Comparison of ENCODE assay signal across 9 mouse cellular contexts in the genomic region with DNA sequence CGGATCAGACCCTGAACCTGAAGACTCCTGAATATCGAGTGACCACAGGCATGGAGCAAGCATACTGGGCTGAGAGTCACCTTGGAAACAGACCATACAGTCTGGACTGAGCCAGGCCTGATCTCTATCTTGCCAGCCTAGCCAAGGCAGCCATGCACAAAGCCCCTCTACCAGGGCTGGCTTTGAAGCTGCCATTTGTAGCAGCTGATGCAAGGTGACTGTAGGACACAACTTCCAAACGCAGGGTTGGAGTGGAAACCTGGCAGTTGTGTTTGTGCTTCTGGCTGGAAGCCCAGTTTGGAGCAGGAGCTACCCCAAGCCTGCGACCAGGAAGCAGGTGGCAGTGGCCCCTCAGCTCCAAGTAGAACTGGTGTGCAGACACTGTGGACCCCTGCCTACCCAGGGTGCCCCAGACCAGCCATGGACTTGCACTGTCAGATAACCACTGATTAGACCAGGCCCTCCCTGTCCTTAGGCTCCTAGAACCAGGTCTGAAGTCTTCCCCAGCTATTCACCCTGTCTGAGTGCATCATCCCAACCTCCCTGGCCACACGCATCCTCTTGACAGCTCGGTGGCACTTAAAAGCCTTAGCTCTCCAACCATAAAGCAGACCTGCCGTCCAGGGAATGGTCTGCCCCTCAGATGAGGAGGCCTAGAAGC. TPM values are rescaled to one million over a fixed set of nuclear protein-coding genes. Genes with fewer than 3 reads are reported as not detected.
A peak's percentile ranks its signal among the peaks of the same experiment; 100 is the strongest.
DNase-seq lines count a peak whose midpoint lies in the region; ATAC-seq and TF ChIP-seq lines count a peak whose summit lies in the region.
"Had no signal": no experiment of that assay in that cellular context is flagged by ENCODE, and none has a peak within 500 bp of the region (broad histone marks: within the 10 kb centered on the region; RNA-seq: fewer than 3 reads in every experiment).

No protein-coding gene starts in this region.

- TF ChIP-seq EP300 in heart, adult 2 months (IDR thresholded peaks at IDR 0.05; ENCODE audit: insufficient read depth, low read depth, low read length): peak; percentile 53; the same call in 1 of the 2 replicates

- no peaks in the 10 kb centered on the region for H3K27me3 ChIP-seq in heart, adult 2 months (ENCODE audit: control insufficient read depth, insufficient read depth, low read length)
- H3K27me3 ChIP-seq in neural tube, embryonic 12.5 days (replicated peaks): no peaks in the 10 kb centered on the region
- no peaks in the 10 kb centered on the region for H3K27me3 ChIP-seq in neural tube, embryonic 15.5 days (replicated peaks)
- no peaks in the 10 kb centered on the region for H3K27me3 ChIP-seq in hindbrain, embryonic 13.5 days

- H3K9me3 ChIP-seq in neural tube, embryonic 12.5 days: no peaks in the 10 kb centered on the region
- H3K9me3 ChIP-seq in neural tube, embryonic 15.5 days (replicated peaks): no peaks in the 10 kb centered on the region
- H3K9me3 ChIP-seq in hindbrain, embryonic 13.5 days: no peaks in the 10 kb centered on the region

- no peak overlapping the region for H3K27ac ChIP-seq in heart, adult 2 months
- peak overlapping the region; percentile 7; the same call in 1 of the 2 replicates for H3K27ac ChIP-seq in neural tube, embryonic 12.5 days
- no peak overlapping the region for H3K27ac ChIP-seq in neural tube, embryonic 15.5 days (replicated peaks)
- H3K27ac ChIP-seq in hindbrain, embryonic 13.5 days: peak overlapping the region; percentile 48
- H3K27ac ChIP-seq: layer of hippocampus, adult 2 months had no signal

- TF ChIP-seq CTCF in heart, adult 2 months (IDR thresholded peaks at IDR 0.05): no peak

- H3K4me1 ChIP-seq in heart, adult 2 months (ENCODE audit: control insufficient read depth, insufficient read depth, low read length): peaks cover 18% of the 10 kb centered on the region
- H3K4me1 ChIP-seq in neural tube, embryonic 12.5 days: peaks cover 29% of the 10 kb centered on the region
- peaks cover 22% of the 10 kb centered on the region for H3K4me1 ChIP-seq in neural tube, embryonic 15.5 days
- H3K4me1 ChIP-seq in hindbrain, embryonic 13.5 days (replicated peaks): peaks cover 39% of the 10 kb centered on the region

- H3K4me3 ChIP-seq in heart, adult 2 months: no peak overlapping the region
- no peak overlapping the region for H3K4me3 ChIP-seq in neural tube, embryonic 12.5 days
- H3K4me3 ChIP-seq in neural tube, embryonic 15.5 days (replicated peaks): no peak overlapping the region
- H3K4me3 ChIP-seq in hindbrain, embryonic 13.5 days: no peak overlapping the region
- H3K4me3 ChIP-seq: layer of hippocampus, adult 2 months had no signal

- no peak overlapping the region for H3K4me2 ChIP-seq in neural tube, embryonic 12.5 days (replicated peaks)
- H3K4me2 ChIP-seq in neural tube, embryonic 15.5 days: no peak overlapping the region
- H3K4me2 ChIP-seq in hindbrain, embryonic 13.5 days: no peak overlapping the region

- TF ChIP-seq POLR2A in heart, adult 2 months (IDR thresholded peaks at IDR 0.05; ENCODE audit: insufficient read depth, low read depth, low read length): peak; percentile 19; the same call in 1 of the 2 replicates

- no peak overlapping the region for H3K9ac ChIP-seq in heart, adult 2 months (ENCODE audit: low read depth, low read length)
- H3K9ac ChIP-seq in neural tube, embryonic 12.5 days: no peak overlapping the region
- no peak overlapping the region for H3K9ac ChIP-seq in neural tube, embryonic 15.5 days (replicated peaks)
- no peak overlapping the region for H3K9ac ChIP-seq in hindbrain, embryonic 13.5 days

- no peaks in the 10 kb centered on the region; the same call in 1 of the 2 replicates for H3K79me2 ChIP-seq in heart, adult 2 months (replicated peaks; ENCODE audit: control insufficient read depth, insufficient read depth, low read length)

- peaks cover 3% of the 10 kb centered on the region; the same call in 1 of the 2 replicates for H3K36me3 ChIP-seq in heart, adult 2 months (ENCODE audit: control insufficient read depth, insufficient read depth, low read length)
- peaks cover 27% of the 10 kb centered on the region for H3K36me3 ChIP-seq in neural tube, embryonic 12.5 days
- H3K36me3 ChIP-seq in neural tube, embryonic 15.5 days: peaks cover 19% of the 10 kb centered on the region; the same call in 1 of the 2 replicates
- peaks cover 30% of the 10 kb centered on the region for H3K36me3 ChIP-seq in hindbrain, embryonic 13.5 days

- WGBS in heart, adult 2 months: 56% methylated on average over 7 of the region's 7 CpGs
- WGBS in neural tube, embryonic 12.5 days: 88% methylated on average over 7 of the region's 7 CpGs
- WGBS in neural tube, embryonic 15.5 days: 78% methylated on average over 7 of the region's 7 CpGs
- 90% methylated on average over 7 of the region's 7 CpGs for WGBS in hindbrain, embryonic 13.5 days

- DNase-seq in heart, adult 2 months: peak in 1 of 2 experiments; percentile 62
- no peak for DNase-seq in heart, postnatal 25 days (ENCODE audit: low spot score)
- DNase-seq in embryo, embryonic 10.5 days (ENCODE audit: low spot score): no peak
- no peak for DNase-seq in frontal cortex, postnatal 25 days (ENCODE audit: low spot score in 2 of 2)

- ATAC-seq in neural tube, embryonic 12.5 days (ENCODE audit: low FRiP score, low read depth): no peak
- no peak for ATAC-seq in neural tube, embryonic 15.5 days (ENCODE audit: low FRiP score)
- ATAC-seq in hindbrain, embryonic 13.5 days (ENCODE audit: low FRiP score): no peak
- no peak for ATAC-seq in activated CD4-positive, CD25-positive, alpha-beta regulatory T cell, adult 4 months

- intact Hi-C loops in heart, adult 2 months (cut with DNase I): loop anchor here (5.0 kb wide), 1 partner anchor 43 kb away; no protein-coding TSS in a partner anchor
- intact Hi-C loops in heart, postnatal 25 days (cut with DNase I): no loop called here

RNA-seq across cellular contexts. Expression of a gene that starts 6.6 kb away (rescaled TPM):
- total RNA-seq in heart, adult 2 months (2021): 10 to 100 TPM; 29.2 to 34.1 TPM
- polyA plus RNA-seq in heart, adult 2 months (2012; rRNA removed): 45.5 and 80.1 TPM in 2 replicates
- total RNA-seq in heart, postnatal 25 days (2021): 10 to 100 TPM; 36.7 to 37.9 TPM
- 53.8 and 72.3 TPM in 2 replicates for polyA plus RNA-seq in neural tube, embryonic 12.5 days (2016; fragmentation: Nextera tagmentation; extraction: Ambion mirVana)
- polyA plus RNA-seq in neural tube, embryonic 15.5 days (2015; fragmentation: Nextera tagmentation; extraction: Ambion mirVana): 33.9 and 39.2 TPM in 2 replicates
- 43.6 and 44.5 TPM in 2 replicates for polyA plus RNA-seq in hindbrain, embryonic 13.5 days (2015; fragmentation: Nextera tagmentation; extraction: Ambion mirVana)
- polyA plus RNA-seq in activated CD4-positive, CD25-positive, alpha-beta regulatory T cell, adult 4 months (2017; shearing (Covaris generic)): 10 to 100 TPM; 13.7 to 15.0 TPM

RNA-seq across cellular contexts. Expression of a gene that starts 25.5 kb away (rescaled TPM):
- not detected for total RNA-seq in heart, adult 2 months (2021)
- 0.18 and 0.23 TPM in 2 replicates for polyA plus RNA-seq in heart, adult 2 months (2012; rRNA removed)
- total RNA-seq in heart, postnatal 25 days (2021): not detected
- polyA plus RNA-seq in neural tube, embryonic 12.5 days (2016; fragmentation: Nextera tagmentation; extraction: Ambion mirVana): not detected in 2 replicates
- polyA plus RNA-seq in neural tube, embryonic 15.5 days (2015; fragmentation: Nextera tagmentation; extraction: Ambion mirVana): 0.15 TPM in 1 of 2 replicates, not detected in the other
- 0.19 and 0.42 TPM in 2 replicates for polyA plus RNA-seq in hindbrain, embryonic 13.5 days (2015; fragmentation: Nextera tagmentation; extraction: Ambion mirVana)
- not detected for polyA plus RNA-seq in activated CD4-positive, CD25-positive, alpha-beta regulatory T cell, adult 4 months (2017; shearing (Covaris generic))

RNA-seq across cellular contexts. Expression of a gene that starts 27.7 kb away (rescaled TPM):
- 1 to 10 TPM; 6.0 to 7.2 TPM for total RNA-seq in heart, adult 2 months (2021)
- polyA plus RNA-seq in heart, adult 2 months (2012; rRNA removed): 3.0 and 5.7 TPM in 2 replicates
- total RNA-seq in heart, postnatal 25 days (2021): 1 to 10 TPM; 3.9 to 4.1 TPM
- polyA plus RNA-seq in neural tube, embryonic 12.5 days (2016; fragmentation: Nextera tagmentation; extraction: Ambion mirVana): 54.3 and 62.8 TPM in 2 replicates
- polyA plus RNA-seq in neural tube, embryonic 15.5 days (2015; fragmentation: Nextera tagmentation; extraction: Ambion mirVana): 69.9 and 85.4 TPM in 2 replicates
- 35.0 and 39.6 TPM in 2 replicates for polyA plus RNA-seq in hindbrain, embryonic 13.5 days (2015; fragmentation: Nextera tagmentation; extraction: Ambion mirVana)
- 1 to 10 TPM; 6.6 to 6.9 TPM for polyA plus RNA-seq in activated CD4-positive, CD25-positive, alpha-beta regulatory T cell, adult 4 months (2017; shearing (Covaris generic))

RNA-seq across cellular contexts. Expression of a gene that starts 53.5 kb away (rescaled TPM):
- 10 to 100 TPM; 28.9 to 30.0 TPM for total RNA-seq in heart, adult 2 months (2021)
- 37.3 and 39.1 TPM in 2 replicates for polyA plus RNA-seq in heart, adult 2 months (2012; rRNA removed)
- total RNA-seq in heart, postnatal 25 days (2021): 10 to 100 TPM; 33.2 to 35.1 TPM
- 199 and 200 TPM in 2 replicates for polyA plus RNA-seq in neural tube, embryonic 12.5 days (2016; fragmentation: Nextera tagmentation; extraction: Ambion mirVana)
- polyA plus RNA-seq in neural tube, embryonic 15.5 days (2015; fragmentation: Nextera tagmentation; extraction: Ambion mirVana): 173 and 184 TPM in 2 replicates
- 171 and 178 TPM in 2 replicates for polyA plus RNA-seq in hindbrain, embryonic 13.5 days (2015; fragmentation: Nextera tagmentation; extraction: Ambion mirVana)
- 10 to 100 TPM; 47.3 to 60.5 TPM for polyA plus RNA-seq in activated CD4-positive, CD25-positive, alpha-beta regulatory T cell, adult 4 months (2017; shearing (Covaris generic))

Comparison
In these comparisons a context has a peak if more than half of its experiments do, and no peak if none do; other contexts are left out.
1. H3K27ac ChIP-seq: peak in neural tube, embryonic 12.5 days (single experiment) and hindbrain, embryonic 13.5 days (single experiment); none in heart, adult 2 months (single experiment) and neural tube, embryonic 15.5 days (single experiment).